Mouse (Mus musculus) left cerebral cortex, adult 18-20 months (tissue): ENCODE measurements around the gene Tle2. TPM values are rescaled to one million over a fixed set of nuclear protein-coding genes. Genes with fewer than 3 reads are reported as not detected.
A peak's percentile ranks its signal among the peaks of the same experiment; 100 is the strongest.

Experiments
- DNase-seq, 2 experiments: peaks; one replicate each; pipeline ENCODE4 v3.0.0; 2021 to 2022; ENCODE audit warnings: low spot score in 2 of 2, mixed read lengths in 1 of 2
- total RNA-seq, 2 experiments: library from RNA; stranded (reverse); gene quantifications; 2 replicates each; pipeline ENCODE4 v1.2.3; 2021

The Tle2 gene
- total RNA-seq, 2 experiments from 2014 or later, result 41.3 to 42.4 TPM

- no peak for DNase-seq
Measured at GRCm38 (mm10) chr10:81572133-81572671, 2.2 kb upstream of the Tle2 start.

GRCm38 (mm10) chr10:81572975-81573374, 1.4 kb upstream of the Tle2 start:
- DNase-seq, result no peak

- DNase-seq, result peak; percentile 47 to 65
Measured at GRCm38 (mm10) chr10:81575208-81575631, 859 bp downstream of the Tle2 start.

- DNase-seq, result no peak
Measured at GRCm38 (mm10) chr10:81575695-81576094, 1.3 kb downstream of the Tle2 start.

GRCm38 (mm10) chr10:81579967-81580366, 5.6 kb downstream of the Tle2 start:
- DNase-seq, result no peak

- DNase-seq, result no peak
Measured at GRCm38 (mm10) chr10:81580441-81581070, 6.2 kb downstream of the Tle2 start.

GRCm38 (mm10) chr10:81583347-81583746, 9.0 kb downstream of the Tle2 start:
- no peak for DNase-seq

GRCm38 (mm10) chr10:81588739-81589138, 14.4 kb downstream of the Tle2 start:
- no peak for DNase-seq

GRCm38 (mm10) chr10:81591846-81592245, 17.5 kb downstream of the Tle2 start:
- no peak for DNase-seq

GRCm38 (mm10) chr10:81592631-81593030, 18.3 kb downstream of the Tle2 start:
- DNase-seq, result no peak

GRCm38 (mm10) chr10:81593223-81593622, 18.9 kb downstream of the Tle2 start:
- no peak for DNase-seq

- DNase-seq, result no peak
Measured at GRCm38 (mm10) chr10:81593935-81594334, 19.6 kb downstream of the Tle2 start.

GRCm38 (mm10) chr10:81595599-81595998, 21.2 kb downstream of the Tle2 start:
- no peak for DNase-seq

- DNase-seq, result peak; percentile 32 to 51
Measured at GRCm38 (mm10) chr10:81596611-81597010, 22.2 kb downstream of the Tle2 start.

GRCm38 (mm10) chr10:81597137-81597950, 23.0 kb downstream of the Tle2 start:
- DNase-seq, result peak; percentile 50 to 62

GRCm38 (mm10) chr10:81598342-81598741, 24.0 kb downstream of the Tle2 start:
- no peak for DNase-seq

GRCm38 (mm10) chr10:81598871-81599270, 24.5 kb downstream of the Tle2 start:
- no peak for DNase-seq

GRCm38 (mm10) chr10:81599630-81600029, 25.3 kb downstream of the Tle2 start:
- DNase-seq, result no peak

GRCm38 (mm10) chr10:81600096-81600495, 25.7 kb downstream of the Tle2 start:
- DNase-seq, result no peak

- DNase-seq, result peak; percentile 90 to 92
Measured at GRCm38 (mm10) chr10:81600738-81601203, 26.4 kb downstream of the Tle2 start, which contains the start of gene Tle6. TSS of gene Tle6 (minus strand) at chr10:81601073.

- DNase-seq, result no peak
Measured at GRCm38 (mm10) chr10:81601396-81601905, 27.1 kb downstream of the Tle2 start.

GRCm38 (mm10) chr10:81602741-81603151, 28.4 kb downstream of the Tle2 start:
- no peak for DNase-seq
